Mouse (Mus musculus) cerebellum, postnatal 25 days (tissue): ENCODE data around the gene Gm7861.
"Not testable (repeated sequence)": the region's sequence is repeated elsewhere in the genome, so short reads cannot be mapped to it uniquely, and the experiment has no call there.

Experiments used
- DNase-seq, 2 experiments: peaks; one replicate each; pipeline ENCODE4 v3.0.0; 2021; ENCODE audit warnings: mixed read lengths in 2 of 2

The Gm7861 gene

DNA sequence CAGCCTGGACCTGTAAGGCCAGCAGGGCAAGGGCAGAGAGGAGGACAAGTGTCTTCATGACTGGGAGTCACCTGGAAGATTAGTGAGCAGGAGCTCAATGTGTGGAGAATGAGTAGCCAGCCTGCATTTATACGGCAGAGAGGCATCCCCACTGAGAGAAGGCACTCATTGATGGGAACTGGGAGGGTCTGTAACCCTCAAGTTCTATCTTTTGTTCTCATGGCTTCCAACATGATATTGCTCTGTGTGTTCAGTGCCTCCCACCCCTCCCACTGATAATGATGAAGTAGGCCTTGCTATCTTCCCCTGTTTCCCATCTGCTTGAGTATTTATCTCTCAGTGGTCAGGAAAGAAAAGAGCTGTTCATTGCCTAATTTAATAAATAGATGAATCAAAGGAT is at the start of gene Gm7861:
Gm7861 (minus strand) TSS at position 101 of the 400 bp plus-strand sequence.
- not testable (repeated sequence) for DNase-seq

DNA sequence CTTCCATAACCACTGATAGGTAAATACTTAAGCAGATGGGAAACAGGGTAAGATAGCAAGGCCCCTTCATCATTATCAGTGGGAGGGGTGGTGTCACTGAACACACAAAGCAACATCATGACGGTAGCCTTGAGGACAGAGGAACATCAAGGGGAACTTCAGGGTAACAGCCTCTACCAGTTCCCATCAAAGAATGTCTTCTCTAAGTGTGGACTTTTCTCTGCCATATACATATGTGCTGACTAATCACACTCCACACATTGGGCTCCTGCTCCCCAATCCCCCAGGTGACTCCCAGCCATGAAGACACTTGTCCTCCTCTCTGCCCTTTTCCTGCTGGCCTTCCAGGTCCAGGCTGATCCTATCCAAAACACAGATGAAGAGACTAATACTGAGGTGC is 23.6 kb upstream of the Gm7861 start, which contains the start of gene Defa26:
Defa26 (plus strand) TSS at position 301 of the 400 bp plus-strand sequence.
- DNase-seq = not testable (repeated sequence)

DNA sequence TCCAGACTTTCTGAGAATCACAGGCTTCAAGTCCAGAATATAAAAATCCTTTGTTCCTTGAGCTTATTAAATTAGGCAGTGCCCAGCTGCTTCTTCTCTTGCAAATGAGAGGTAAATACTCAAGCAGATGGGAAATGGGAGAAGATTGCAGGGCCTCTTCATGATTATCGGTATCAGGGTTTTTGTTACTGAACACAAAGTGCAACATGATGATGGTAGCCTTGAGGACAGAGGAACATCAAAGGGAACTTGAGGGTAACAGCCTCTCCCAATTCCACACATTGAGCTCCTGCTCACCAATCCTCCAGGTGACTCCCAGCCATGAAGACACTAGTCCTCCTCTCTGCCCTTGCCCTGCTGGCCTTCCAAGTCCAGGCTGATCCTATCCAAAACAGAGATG is 11.6 kb downstream of the Gm7861 start, which contains the start of gene Defa28:
Defa28 (plus strand) TSS at position 301 of the 400 bp plus-strand sequence.
- DNase-seq = not testable (repeated sequence)

DNA sequence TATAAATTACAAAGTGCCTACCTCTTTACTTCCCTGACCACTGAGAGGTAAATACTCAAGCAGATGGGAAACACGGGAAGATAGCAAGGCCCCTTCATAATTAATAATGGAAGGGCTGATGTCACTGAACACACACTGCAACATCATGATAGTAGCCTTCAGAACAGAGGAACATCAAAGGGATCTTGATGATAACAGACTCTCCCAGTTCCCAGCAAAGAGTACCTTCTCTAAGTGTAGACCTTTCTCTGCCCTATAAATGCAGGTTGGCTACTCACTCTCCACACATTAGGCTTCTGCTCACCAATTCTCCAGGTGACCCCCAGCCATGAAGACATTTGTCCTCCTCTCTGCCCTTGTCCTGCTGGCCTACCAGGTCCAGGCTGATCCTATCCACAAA is 29.2 kb downstream of the Gm7861 start, which contains the start of gene Defa37:
Defa37 (plus strand) TSS at position 301 of the 400 bp plus-strand sequence.
- DNase-seq = not testable (repeated sequence)
